In genomic region chr15:100227031-100227662, GRCm38 (mm10) we compare ENCODE assay signal across 8 mouse cellular contexts. TPM values are rescaled to one million over a fixed set of nuclear protein-coding genes. Genes with fewer than 3 reads are reported as not detected.
DNase-seq lines count a peak whose midpoint lies in the region; ATAC-seq and TF ChIP-seq lines count a peak whose summit lies in the region.

No protein-coding gene starts in this region.

- peak overlapping the region; percentile 99 for H3K9ac ChIP-seq in embryonic facial prominence, embryonic 13.5 days
- H3K9ac ChIP-seq in limb, embryonic 14.5 days (ENCODE audit: low read depth, low read length, severe bottlenecking), result peak overlapping the region; percentile 99
- H3K9ac ChIP-seq in midbrain, embryonic 16.5 days (ENCODE audit: low read depth, low read length), result peak overlapping the region; percentile 99

- no peak for DNase-seq in thymus, adult 2 months
- DNase-seq in thymus, postnatal 10 days (ENCODE audit: low spot score in 2 of 2), result no peak
- DNase-seq in heart, postnatal 10 days, result peak; percentile 65 to 68
- peak; percentile 23 for DNase-seq in limb, embryonic 14.5 days (ENCODE audit: low spot score)
- no peak for DNase-seq in right cerebral cortex, adult 18-20 months
- DNase-seq in T-cell, adult 2 months (ENCODE audit: low spot score), result no peak

- WGBS in thymus, adult 2 months, result 3% methylated on average over 17 of the region's 17 CpGs
- 5% methylated on average over 17 of the region's 17 CpGs for WGBS in embryonic facial prominence, embryonic 13.5 days
- WGBS in limb, embryonic 14.5 days, result 3% methylated on average over 17 of the region's 17 CpGs
- 5% methylated on average over 17 of the region's 17 CpGs for WGBS in midbrain, embryonic 16.5 days

- peak overlapping the region; percentile 71 for H3K27ac ChIP-seq in thymus, adult 2 months (ENCODE audit: control insufficient read depth, insufficient read depth, low read length)
- H3K27ac ChIP-seq in embryonic facial prominence, embryonic 13.5 days, result peak overlapping the region; percentile 100
- H3K27ac ChIP-seq in limb, embryonic 14.5 days (replicated peaks; ENCODE audit: low read depth, low read length), result peak overlapping the region; percentile 100
- H3K27ac ChIP-seq in midbrain, embryonic 16.5 days (ENCODE audit: low read length), result peak overlapping the region; percentile 100

- no peaks in the 10 kb centered on the region for H3K36me3 ChIP-seq in thymus, adult 2 months (ENCODE audit: control insufficient read depth, insufficient read depth, low read length)
- H3K36me3 ChIP-seq in embryonic facial prominence, embryonic 13.5 days, result peaks cover 13% of the 10 kb centered on the region
- no peaks in the 10 kb centered on the region for H3K36me3 ChIP-seq in limb, embryonic 14.5 days (ENCODE audit: control insufficient read depth, insufficient read depth, low read length)
- no peaks in the 10 kb centered on the region for H3K36me3 ChIP-seq in midbrain, embryonic 16.5 days (ENCODE audit: control insufficient read depth, insufficient read depth, low read length)

- H3K9me3 ChIP-seq in embryonic facial prominence, embryonic 13.5 days, result peaks cover 11% of the 10 kb centered on the region
- peaks cover 13% of the 10 kb centered on the region; the same call in 1 of the 2 replicates for H3K9me3 ChIP-seq in limb, embryonic 14.5 days (ENCODE audit: control insufficient read depth, low read length)
- H3K9me3 ChIP-seq in midbrain, embryonic 16.5 days (replicated peaks; ENCODE audit: control insufficient read depth, low read length, poor library complexity, severe bottlenecking), result no peaks in the 10 kb centered on the region; the same call in 1 of the 2 replicates

- peak overlapping the region; percentile 80 for H3K4me2 ChIP-seq in embryonic facial prominence, embryonic 13.5 days
- peak overlapping the region; percentile 63 for H3K4me2 ChIP-seq in limb, embryonic 14.5 days (replicated peaks; ENCODE audit: low read depth, low read length, severe bottlenecking)
- H3K4me2 ChIP-seq in midbrain, embryonic 16.5 days (ENCODE audit: low read length), result peak overlapping the region; percentile 78

- TF ChIP-seq CTCF in thymus, adult 2 months (IDR thresholded peaks at IDR 0.05; ENCODE audit: borderline replicate concordance, control insufficient read depth, extremely low read depth, insufficient read depth, low read length, poor library complexity), result no peak

- peak overlapping the region; percentile 82 for H3K4me3 ChIP-seq in thymus, adult 2 months (ENCODE audit: control insufficient read depth, insufficient read depth, low read length)
- peak overlapping the region; percentile 78 for H3K4me3 ChIP-seq in embryonic facial prominence, embryonic 13.5 days
- H3K4me3 ChIP-seq in limb, embryonic 14.5 days (replicated peaks; ENCODE audit: low read length), result peak overlapping the region; percentile 81
- H3K4me3 ChIP-seq in midbrain, embryonic 16.5 days (ENCODE audit: low read depth, low read length), result peak overlapping the region; percentile 84

- H3K4me1 ChIP-seq in thymus, adult 2 months (replicated peaks; ENCODE audit: control insufficient read depth, insufficient read depth, low read length), result peaks cover 10% of the 10 kb centered on the region
- H3K4me1 ChIP-seq in embryonic facial prominence, embryonic 13.5 days, result peaks cover 22% of the 10 kb centered on the region
- peaks cover 8% of the 10 kb centered on the region for H3K4me1 ChIP-seq in limb, embryonic 14.5 days (ENCODE audit: control insufficient read depth, insufficient read depth, low read length)
- peaks cover 16% of the 10 kb centered on the region for H3K4me1 ChIP-seq in midbrain, embryonic 16.5 days (ENCODE audit: control insufficient read depth, insufficient read depth, low read length)

- no peak for TF ChIP-seq POLR2A in thymus, adult 2 months (IDR thresholded peaks at IDR 0.05; ENCODE audit: control insufficient read depth, extremely low read depth, insufficient read depth, low read length, poor library complexity)
- TF ChIP-seq POLR2A in limb, embryonic 14.5 days (IDR thresholded peaks at IDR 0.05; ENCODE audit: borderline replicate concordance, extremely low read depth, insufficient read depth, insufficient read length), result peak; percentile 93; the same call in 1 of the 2 replicates

- intact Hi-C loops in heart, postnatal 10 days (cut with DNase I), result loop anchor here (2.0 kb wide), 2 partner anchors 24 to 188 kb away; partner anchors contain the start of gene Dip2b

- H3K27me3 ChIP-seq in thymus, adult 2 months (ENCODE audit: control insufficient read depth, insufficient read depth, low read length), result no peaks in the 10 kb centered on the region
- H3K27me3 ChIP-seq in embryonic facial prominence, embryonic 13.5 days, result no peaks in the 10 kb centered on the region
- H3K27me3 ChIP-seq in limb, embryonic 14.5 days (ENCODE audit: control insufficient read depth, insufficient read depth, low read length), result no peaks in the 10 kb centered on the region
- H3K27me3 ChIP-seq in midbrain, embryonic 16.5 days (ENCODE audit: control insufficient read depth, insufficient read depth, low read depth, low read length), result no peaks in the 10 kb centered on the region

- no peak; the same call in 1 of the 2 replicates for ATAC-seq in embryonic facial prominence, embryonic 13.5 days (ENCODE audit: insufficient number of reproducible peaks, insufficient read depth, low FRiP score, low TSS enrichment, low read depth)
- peak; percentile 31; the same call in 1 of the 2 replicates for ATAC-seq in limb, embryonic 14.5 days (ENCODE audit: low FRiP score, low read depth)
- peak; percentile 55; the same call in 1 of the 2 replicates for ATAC-seq in midbrain, embryonic 16.5 days

RNA-seq across cellular contexts. Expression of gene Atf1, which starts 0.5 kb away (rescaled TPM):
- polyA plus RNA-seq in thymus, adult 2 months (2012; rRNA removed), result 86.4 and 110 TPM in 2 replicates
- polyA plus RNA-seq in embryonic facial prominence, embryonic 13.5 days (2015; fragmentation: Nextera tagmentation; extraction: Ambion mirVana), result 52.3 and 52.9 TPM in 2 replicates
- total RNA-seq in heart, postnatal 10 days (2021), result 10 to 100 TPM; 45.8 to 52.5 TPM
- 44.2 and 49.4 TPM in 2 replicates for polyA plus RNA-seq in limb, embryonic 14.5 days (2012; rRNA removed)
- 32.8 and 43.1 TPM in 2 replicates for polyA plus RNA-seq in limb, embryonic 14.5 days (2014; fragmentation: Nextera tagmentation; extraction: Ambion mirVana)
- 11.4 and 15.2 TPM in 2 replicates for polyA plus RNA-seq in midbrain, embryonic 16.5 days (2015; fragmentation: Nextera tagmentation; extraction: Ambion mirVana)

RNA-seq across cellular contexts. Expression of gene Tmprss12, which starts 53.5 kb away (rescaled TPM):
- not detected in 2 replicates for polyA plus RNA-seq in thymus, adult 2 months (2012; rRNA removed)
- not detected in 2 replicates for polyA plus RNA-seq in embryonic facial prominence, embryonic 13.5 days (2015; fragmentation: Nextera tagmentation; extraction: Ambion mirVana)
- total RNA-seq in heart, postnatal 10 days (2021), result not detected
- not detected in 2 replicates for polyA plus RNA-seq in limb, embryonic 14.5 days (2012; rRNA removed)
- polyA plus RNA-seq in limb, embryonic 14.5 days (2014; fragmentation: Nextera tagmentation; extraction: Ambion mirVana), result not detected in 2 replicates
- not detected in 2 replicates for polyA plus RNA-seq in midbrain, embryonic 16.5 days (2015; fragmentation: Nextera tagmentation; extraction: Ambion mirVana)

Comparison
In these comparisons a context has a peak if more than half of its experiments do, and no peak if none do; other contexts are left out.
1. DNase-seq: peak in heart, postnatal 10 days (2 of 2) and limb, embryonic 14.5 days (single experiment); none in thymus, adult 2 months (single experiment), thymus, postnatal 10 days (0 of 2), right cerebral cortex, adult 18-20 months (single experiment) and T-cell, adult 2 months (single experiment).
2. Peak in every context shown above with its lines, with median percentiles within 50 percentile points of each other: H3K27ac ChIP-seq, H3K4me3 ChIP-seq, H3K4me2 ChIP-seq and H3K9ac ChIP-seq.